Mouse (Mus musculus): ENCODE data around the gene Ino80b.

Ino80b gene

GRCm38 (mm10) chr6:83141636-83142035 lies 16.4 kb upstream of the Ino80b start:
- no peak for DNase-seq (ENCODE audit: low spot score in 2 of 2)

DNA sequence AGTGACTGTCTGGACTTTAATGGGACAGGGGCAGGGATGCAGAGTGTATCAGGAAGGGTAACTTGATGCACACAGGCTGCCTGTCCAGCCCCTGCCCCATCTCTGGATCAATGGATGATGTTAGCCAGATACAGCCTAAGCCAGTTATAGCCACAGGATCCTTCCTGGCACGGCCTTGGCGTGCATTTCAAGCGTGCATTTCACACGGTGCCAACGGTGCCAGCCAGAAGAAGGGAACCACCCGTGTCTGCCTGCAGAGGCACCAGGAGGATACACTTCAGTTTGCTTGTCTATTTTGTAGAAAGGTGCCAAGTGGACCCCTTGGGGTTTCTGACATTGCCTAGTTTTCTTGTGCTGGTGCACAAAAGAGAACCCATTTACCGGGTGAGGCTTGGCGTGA lies 14.8 kb upstream of the Ino80b start:
- no peak for DNase-seq (ENCODE audit: low spot score in 2 of 2)

GRCm38 (mm10) chr6:83138056-83138455 lies 12.8 kb upstream of the Ino80b start:
- no peak for DNase-seq (ENCODE audit: low spot score in 2 of 2)

GRCm38 (mm10) chr6:83137576-83137950 lies 12.3 kb upstream of the Ino80b start:
- peak; percentile 54 to 59 for DNase-seq (ENCODE audit: low spot score in 2 of 2)

GRCm38 (mm10) chr6:83136881-83137575 lies 11.8 kb upstream of the Ino80b start:
- no peak for DNase-seq (ENCODE audit: low spot score in 2 of 2)

DNA sequence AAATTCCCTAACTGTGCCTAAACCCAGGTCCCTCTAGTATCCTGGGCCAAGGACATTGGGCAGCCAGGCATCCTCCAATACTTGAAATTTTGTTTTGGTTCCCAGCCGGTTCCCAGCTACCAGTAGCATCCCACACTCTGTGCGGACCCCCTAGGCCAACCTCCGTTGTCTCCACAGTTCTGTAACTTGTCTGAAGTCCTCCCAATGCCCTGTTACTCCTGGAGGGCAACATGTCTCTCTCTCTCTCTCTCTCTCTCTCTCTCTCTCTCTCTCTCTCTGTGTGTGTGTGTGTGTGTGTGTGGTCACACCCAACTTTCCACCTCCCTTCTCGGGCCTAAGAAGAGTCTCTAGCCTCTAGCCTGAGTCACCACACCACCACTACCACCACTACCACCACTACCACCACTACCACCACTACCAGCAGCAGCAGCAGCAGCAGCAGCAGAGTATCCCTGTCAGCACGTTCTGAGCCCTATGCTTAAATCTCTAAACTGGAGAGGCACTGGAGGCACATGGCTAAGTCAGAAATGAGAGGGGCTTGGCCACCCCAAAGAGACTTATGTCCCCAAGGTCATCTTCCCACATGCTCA lies 11.2 kb upstream of the Ino80b start:
- no peak for DNase-seq (ENCODE audit: low spot score in 2 of 2)

DNA sequence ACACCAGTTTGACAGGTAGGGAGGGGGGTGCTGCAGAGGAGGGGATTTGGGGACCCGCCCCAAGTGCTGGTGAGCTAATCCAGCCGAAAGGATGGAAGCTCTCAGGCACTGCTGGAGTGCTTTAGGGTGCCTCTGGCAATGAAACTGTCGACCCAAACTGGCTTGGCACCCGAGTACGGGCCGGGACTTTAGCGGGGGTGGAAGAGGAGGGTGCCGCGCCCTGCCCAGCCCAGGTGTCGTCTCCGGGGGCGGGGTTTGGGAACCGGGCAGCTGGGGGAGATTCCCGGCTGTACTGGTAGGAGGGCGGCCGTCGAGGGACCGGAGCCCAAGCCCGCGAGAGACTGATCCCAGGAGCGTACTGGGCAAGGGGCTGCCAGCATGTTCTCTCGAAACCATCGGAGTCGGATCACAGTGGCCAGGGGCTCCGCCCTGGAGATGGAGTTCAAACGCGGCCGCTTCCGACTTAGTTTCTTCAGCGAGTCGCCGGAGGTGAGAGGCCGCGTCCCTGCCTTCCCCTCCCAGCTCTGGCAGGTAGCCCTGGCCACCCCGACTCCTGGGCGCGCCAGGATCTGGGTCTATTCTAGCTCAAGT lies 10.4 kb upstream of the Ino80b start:
- DNase-seq (ENCODE audit: low spot score in 2 of 2): no peak

- DNase-seq (ENCODE audit: low spot score in 2 of 2): no peak
Observed at GRCm38 (mm10) chr6:83134951-83135513, 9.8 kb upstream of the Ino80b start, which contains the start of gene Rtkn. Gene Rtkn, plus strand, starts transcription at chr6:83135463.

DNA sequence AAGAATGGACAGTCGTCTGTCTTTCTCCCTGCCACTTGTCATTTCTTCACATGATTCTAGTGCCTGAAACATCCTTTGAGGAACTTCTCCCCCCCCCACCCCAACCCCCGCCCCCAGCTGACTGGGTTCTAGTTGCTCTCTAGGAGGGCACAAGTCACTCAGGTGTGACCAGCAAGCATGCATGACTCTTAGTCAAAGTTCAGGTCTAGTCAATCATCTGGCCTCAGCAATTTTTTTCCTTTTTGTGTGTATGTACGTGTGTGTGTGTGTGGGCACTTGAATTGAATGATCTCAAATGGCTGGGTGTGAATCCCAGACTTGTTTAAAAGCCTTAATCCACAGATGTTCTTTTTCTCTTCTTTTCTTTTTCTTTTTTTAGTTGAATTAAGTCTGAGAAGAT lies 9.0 kb upstream of the Ino80b start:
- DNase-seq (ENCODE audit: low spot score in 2 of 2): no peak

DNA sequence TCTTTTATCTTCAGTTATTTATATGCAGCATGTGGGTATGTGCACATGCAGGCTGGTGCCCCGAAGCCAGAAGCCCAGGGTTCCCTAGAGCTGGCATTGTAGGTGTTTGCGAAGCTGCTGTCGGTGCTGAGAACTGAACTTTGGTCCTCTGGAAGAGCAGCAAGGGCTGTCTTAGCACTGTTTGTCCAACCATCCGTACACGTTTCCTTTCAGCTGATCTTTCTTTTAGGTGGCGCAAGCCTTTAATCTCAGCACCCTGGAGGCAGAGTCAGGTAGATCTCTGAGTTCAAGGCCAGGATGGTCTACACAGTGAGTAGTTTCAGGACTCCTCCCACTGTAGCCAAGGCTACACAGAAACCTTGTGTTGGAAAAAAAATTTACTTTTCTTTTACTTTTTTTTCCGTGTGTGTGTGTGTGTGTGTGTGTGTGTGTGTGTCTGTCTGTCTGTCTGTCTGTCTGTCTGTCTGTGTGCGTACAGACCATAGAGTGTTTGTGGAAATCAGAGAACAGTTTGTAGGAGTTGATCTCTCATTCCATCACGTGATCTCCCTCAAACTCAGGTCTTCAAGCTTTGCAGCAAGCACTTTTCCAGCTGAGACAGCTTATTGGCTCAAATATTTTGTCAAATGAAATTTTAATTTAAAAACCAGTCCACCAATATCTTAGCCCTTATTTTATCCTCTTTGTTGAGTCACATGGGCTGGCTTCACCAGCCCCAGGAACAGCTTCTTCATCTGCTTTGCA lies 7.1 kb upstream of the Ino80b start:
- no peak for DNase-seq (ENCODE audit: low spot score in 2 of 2)

DNA sequence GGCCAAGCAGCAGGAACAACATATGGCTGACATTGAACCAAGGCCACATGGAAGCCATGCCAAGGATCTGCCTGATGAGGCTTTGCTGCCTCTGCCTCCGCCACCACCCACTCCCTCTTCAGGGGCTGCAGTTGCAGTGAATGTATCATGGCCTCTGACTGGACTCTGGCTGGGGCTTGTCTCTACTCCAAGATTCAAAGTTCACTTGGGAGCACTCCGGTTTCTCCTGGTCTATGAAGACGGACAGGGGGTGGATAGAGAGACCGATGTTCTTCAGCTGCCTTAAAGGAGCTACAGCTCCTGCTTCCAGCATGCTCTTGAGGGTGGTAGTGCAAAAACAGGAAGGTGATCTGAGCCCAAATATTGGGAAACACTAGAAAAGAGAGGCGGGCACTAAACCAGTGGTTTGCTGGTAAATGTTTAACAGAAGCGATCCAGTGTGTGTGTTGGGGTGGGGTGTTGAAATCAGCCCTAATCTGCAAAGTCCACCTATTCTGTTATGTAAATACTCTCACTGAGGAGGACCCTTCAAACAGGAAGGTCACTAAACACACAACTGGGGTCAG lies 6.3 kb upstream of the Ino80b start:
- no peak for DNase-seq (ENCODE audit: low spot score in 2 of 2)

- no peak for DNase-seq (ENCODE audit: low spot score in 2 of 2)
Observed at GRCm38 (mm10) chr6:83127419-83127818, 2.2 kb upstream of the Ino80b start.

DNA sequence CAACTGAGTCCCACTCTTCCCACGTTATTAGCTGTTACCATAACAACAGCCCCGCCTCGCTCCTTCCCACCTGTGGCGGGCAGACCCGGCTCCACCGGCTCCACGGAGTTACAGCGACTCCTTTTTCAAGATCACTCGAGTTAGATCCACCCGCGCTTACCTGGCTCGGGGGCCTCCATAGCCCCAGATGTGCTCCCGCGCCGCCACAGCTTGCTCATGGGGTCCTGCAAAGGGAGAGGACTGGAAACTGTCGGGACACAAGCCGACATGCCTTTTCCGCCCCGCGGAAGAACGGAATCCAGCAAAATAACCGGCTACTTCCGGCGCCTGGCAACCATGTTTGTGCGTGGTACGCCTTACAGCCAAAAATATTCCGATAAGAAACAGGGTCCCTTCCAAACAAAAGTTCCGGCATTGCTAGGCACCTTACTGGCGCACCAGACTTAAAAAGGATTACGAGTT lies 349 bp downstream of the Ino80b start:
- peak; percentile 79 to 86 for DNase-seq (ENCODE audit: low spot score in 2 of 2)

DNA sequence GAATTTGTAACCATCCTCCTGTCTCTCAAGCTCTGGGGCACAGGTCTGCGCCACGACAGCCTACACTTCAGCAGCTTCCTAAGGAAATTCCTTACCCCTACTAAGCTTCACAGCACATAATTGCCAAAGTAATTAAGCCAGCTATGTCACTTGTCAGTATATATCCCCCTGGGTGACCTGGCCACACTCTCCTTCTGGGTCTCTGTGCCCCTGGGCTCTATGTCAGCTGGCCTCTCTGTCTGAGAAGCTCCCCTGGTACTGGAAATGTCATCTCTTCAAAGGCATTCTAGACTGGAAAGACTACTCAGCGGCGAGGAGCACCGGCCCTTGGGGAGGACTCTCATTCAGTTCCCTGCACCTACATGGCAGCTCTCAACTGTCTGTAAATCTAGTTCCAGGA lies 2.3 kb downstream of the Ino80b start:
- DNase-seq (ENCODE audit: low spot score in 2 of 2): no peak

GRCm38 (mm10) chr6:83121863-83122710 lies 3.1 kb downstream of the Ino80b start:
- no peak for DNase-seq (ENCODE audit: low spot score in 2 of 2)

- peak; percentile 97 to 98 for DNase-seq (ENCODE audit: low spot score in 2 of 2)
Observed at GRCm38 (mm10) chr6:83120930-83121862, 4.0 kb downstream of the Ino80b start, which contains the start of gene Wbp1. Gene Wbp1, minus strand, starts transcription at chr6:83121559.

- DNase-seq (ENCODE audit: low spot score in 2 of 2): no peak
Observed at GRCm38 (mm10) chr6:83119734-83120051, 5.5 kb downstream of the Ino80b start.

DNA sequence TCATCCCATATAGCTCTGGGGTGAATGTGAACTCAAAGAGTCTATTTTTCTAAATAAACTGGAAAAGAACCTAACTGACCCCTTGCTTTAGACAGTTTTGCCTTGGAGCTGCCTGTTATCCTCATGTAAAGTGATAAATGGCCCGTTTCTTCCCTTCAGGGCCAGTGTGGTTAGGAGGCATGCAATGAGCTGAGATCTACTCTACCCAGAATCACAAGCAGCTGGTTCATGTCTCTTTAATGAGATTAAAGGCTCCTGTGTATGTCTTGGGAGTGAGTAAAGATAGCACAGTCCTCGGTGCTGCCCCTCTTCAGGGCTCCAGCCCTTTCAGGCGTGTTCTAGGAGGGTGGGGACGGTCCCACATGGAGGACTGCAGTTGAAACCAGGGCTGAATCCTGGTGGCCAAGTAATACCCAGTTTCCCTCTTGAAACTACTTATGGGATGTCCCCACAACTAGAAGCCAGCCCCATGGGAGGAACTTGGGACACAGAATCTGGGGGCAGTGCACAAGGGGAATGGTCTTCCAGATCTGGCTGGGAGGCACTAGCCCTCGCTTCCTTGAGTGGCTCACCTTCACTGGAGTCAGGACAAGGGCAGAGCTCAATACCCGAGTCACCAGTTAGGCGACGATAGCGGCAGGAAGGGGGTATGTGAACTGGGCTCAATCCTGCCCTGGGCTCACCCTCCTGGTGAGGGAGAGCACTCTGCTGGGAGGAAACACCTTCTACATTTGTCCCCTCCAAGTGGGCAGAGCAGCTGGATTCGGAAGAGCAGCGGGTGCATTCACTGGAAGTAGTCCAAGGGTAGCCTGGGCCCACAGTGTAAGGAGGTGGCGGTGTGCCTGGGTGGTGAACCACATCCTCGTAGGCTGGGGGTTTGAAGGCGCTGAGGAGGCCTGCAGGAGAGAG lies 6.2 kb downstream of the Ino80b start:
- DNase-seq (ENCODE audit: low spot score in 2 of 2): no peak

GRCm38 (mm10) chr6:83118369-83118768 lies 6.9 kb downstream of the Ino80b start:
- no peak for DNase-seq (ENCODE audit: low spot score in 2 of 2)

Data from right cerebral cortex, postnatal 36 days (tissue).